Mouse (Mus musculus): ENCODE measurements around the gene Rnf214. TPM values are rescaled to one million over a fixed set of nuclear protein-coding genes. Genes with fewer than 3 reads are reported as not detected.

Rnf214 gene
- polyA plus RNA-seq, 1 experiment from 2014 or later: 37.3 TPM

- DNase-seq (ENCODE audit: low spot score) (no peak), ATAC-seq (replicated peaks; ENCODE audit: low FRiP score) (no peak)
- 9% methylated on average over 20 of the region's 23 CpGs for WGBS
- Histone ChIP-seq H3K36me3 (ENCODE audit: control insufficient read depth, insufficient read depth, low read length) (no peaks in the 10 kb centered on the region), H3K27ac (ENCODE audit: low read depth, low read length) (peak overlapping the region; percentile 43; the same call in 1 of the 2 replicates), H3K4me1 (replicated peaks; ENCODE audit: control insufficient read depth, insufficient read depth, low read length) (peaks cover 3% of the 10 kb centered on the region; the same call in 1 of the 2 replicates), H3K4me3 (ENCODE audit: low read depth, low read length) (peak overlapping the region; percentile 77), H3K9ac (ENCODE audit: low read depth, low read length) (peak overlapping the region; percentile 74), H3K27me3 (replicated peaks; ENCODE audit: control insufficient read depth, insufficient read depth, low read length) (no peaks in the 10 kb centered on the region), H3K9me3 (ENCODE audit: control insufficient read depth, low read length) (no peaks in the 10 kb centered on the region), H3K4me2 (peak overlapping the region; percentile 95)
These were observed 78.9 kb downstream of the Rnf214 start for GRCm38 (mm10) chr9:45827663-45828290.

- H3K36me3 ChIP-seq (ENCODE audit: control insufficient read depth, insufficient read depth, low read length): peaks cover 8% of the 10 kb centered on the region; the same call in 1 of the 2 replicates
- no peak for ATAC-seq (replicated peaks; ENCODE audit: low FRiP score)
- no peaks in the 10 kb centered on the region for H3K4me1 ChIP-seq (replicated peaks; ENCODE audit: control insufficient read depth, insufficient read depth, low read length)
- no peak overlapping the region for H3K9ac ChIP-seq (ENCODE audit: low read depth, low read length)
- no peak for DNase-seq (ENCODE audit: low spot score)
- H3K4me3 ChIP-seq (ENCODE audit: low read depth, low read length): no peak overlapping the region
- H3K27me3 ChIP-seq (replicated peaks; ENCODE audit: control insufficient read depth, insufficient read depth, low read length): no peaks in the 10 kb centered on the region
- no peak overlapping the region for H3K4me2 ChIP-seq
- WGBS: 57% methylated on average over 9 of the region's 9 CpGs
- no peaks in the 10 kb centered on the region for H3K9me3 ChIP-seq (ENCODE audit: control insufficient read depth, low read length)
- H3K27ac ChIP-seq (ENCODE audit: low read depth, low read length): no peak overlapping the region
These were observed 88.2 kb downstream of the Rnf214 start for GRCm38 (mm10) chr9:45818406-45819011.

GRCm38 (mm10) chr9:45815525-45815924, 91.2 kb downstream of the Rnf214 start:
- H3K27ac ChIP-seq (ENCODE audit: low read depth, low read length): no peak overlapping the region
- no peak overlapping the region for H3K9ac ChIP-seq (ENCODE audit: low read depth, low read length)
- no peak overlapping the region for H3K4me3 ChIP-seq (ENCODE audit: low read depth, low read length)
- H3K4me1 ChIP-seq (replicated peaks; ENCODE audit: control insufficient read depth, insufficient read depth, low read length): no peaks in the 10 kb centered on the region
- peaks cover 8% of the 10 kb centered on the region; the same call in 1 of the 2 replicates for H3K36me3 ChIP-seq (ENCODE audit: control insufficient read depth, insufficient read depth, low read length)
- no peak for ATAC-seq (replicated peaks; ENCODE audit: low FRiP score)
- no peak for DNase-seq (ENCODE audit: low spot score)
- H3K9me3 ChIP-seq (ENCODE audit: control insufficient read depth, low read length): no peaks in the 10 kb centered on the region
- whole genome bisulfite sequencing: 84% methylated on average over 10 of the region's 10 CpGs
- no peak overlapping the region for H3K4me2 ChIP-seq
- H3K27me3 ChIP-seq (replicated peaks; ENCODE audit: control insufficient read depth, insufficient read depth, low read length): no peaks in the 10 kb centered on the region

GRCm38 (mm10) chr9:45815113-45815512, 91.6 kb downstream of the Rnf214 start:
- Histone ChIP-seq H3K9me3 (ENCODE audit: control insufficient read depth, low read length) (no peaks in the 10 kb centered on the region), H3K9ac (ENCODE audit: low read depth, low read length) (no peak overlapping the region), H3K4me1 (replicated peaks; ENCODE audit: control insufficient read depth, insufficient read depth, low read length) (no peaks in the 10 kb centered on the region), H3K27ac (ENCODE audit: low read depth, low read length) (no peak overlapping the region), H3K4me2 (no peak overlapping the region), H3K36me3 (ENCODE audit: control insufficient read depth, insufficient read depth, low read length) (peaks cover 8% of the 10 kb centered on the region; the same call in 1 of the 2 replicates), H3K27me3 (replicated peaks; ENCODE audit: control insufficient read depth, insufficient read depth, low read length) (no peaks in the 10 kb centered on the region), H3K4me3 (ENCODE audit: low read depth, low read length) (no peak overlapping the region)
- no peak for DNase-seq (ENCODE audit: low spot score)
- WGBS: 88% methylated on average over 9 of the region's 9 CpGs
- no peak for ATAC-seq (replicated peaks; ENCODE audit: low FRiP score)

Small RNA genes lying within 50 kb of the gene (microRNA-seq; reads per million reads assigned to microRNA genes)
- gene Mir7087 (ENCODE audit: borderline number of aligned reads): not detected

Other genes with a start within 250 kb of the Rnf214 start
- gene Cep164, start 78.2 kb downstream of the Rnf214 start, polyA plus RNA-seq (2014; fragmentation: Nextera tagmentation; extraction: Ambion mirVana): 10.3 and 12.9 TPM in 2 replicates
- 12.9 and 14.6 TPM in 2 replicates for gene Bace1, start 68.3 kb downstream of the Rnf214 start, polyA plus RNA-seq (2014; fragmentation: Nextera tagmentation; extraction: Ambion mirVana)
- gene Pcsk7, start 414 bp downstream of the Rnf214 start, polyA plus RNA-seq (2014; fragmentation: Nextera tagmentation; extraction: Ambion mirVana): 12.2 and 13.6 TPM in 2 replicates
- gene Tagln, start 29.1 kb upstream of the Rnf214 start, polyA plus RNA-seq (2014; fragmentation: Nextera tagmentation; extraction: Ambion mirVana): 17.9 and 24.1 TPM in 2 replicates
- 34.1 and 36.2 TPM in 2 replicates for gene Sidt2, start 48.3 kb upstream of the Rnf214 start, polyA plus RNA-seq (2014; fragmentation: Nextera tagmentation; extraction: Ambion mirVana)
- 137 and 154 TPM in 2 replicates for gene Pafah1b2, start 105.8 kb upstream of the Rnf214 start, polyA plus RNA-seq (2014; fragmentation: Nextera tagmentation; extraction: Ambion mirVana)
- gene Sik3, start 105.9 kb upstream of the Rnf214 start, polyA plus RNA-seq (2014; fragmentation: Nextera tagmentation; extraction: Ambion mirVana): 8.6 and 9.5 TPM in 2 replicates